Mouse (Mus musculus): ENCODE measurements around the gene Exd2.
"Not testable (repeated sequence)": the region's sequence is repeated elsewhere in the genome, so short reads cannot be mapped to it uniquely, and the experiment has no call there.

Gene Exd2

GRCm38 (mm10) chr12:80462942-80463651 is at the start of gene Exd2:
Gene Exd2, plus strand, starts transcription at chr12:80463095.
- DNase-seq: peak; percentile 83 to 87

- DNase-seq: no peak
Observed at GRCm38 (mm10) chr12:80415100-80415499, 47.8 kb upstream of the Exd2 start.

GRCm38 (mm10) chr12:80427683-80428082 is 35.2 kb upstream of the Exd2 start:
- DNase-seq: no peak

GRCm38 (mm10) chr12:80433266-80433665 is 29.6 kb upstream of the Exd2 start:
- no peak for DNase-seq

- no peak for DNase-seq
Observed at GRCm38 (mm10) chr12:80434601-80434960, 28.3 kb upstream of the Exd2 start.

- DNase-seq: peak; percentile 59 to 66
Observed at GRCm38 (mm10) chr12:80434961-80435691, 27.8 kb upstream of the Exd2 start.

GRCm38 (mm10) chr12:80435887-80436286 is 27.0 kb upstream of the Exd2 start:
- DNase-seq: no peak

GRCm38 (mm10) chr12:80436336-80436976 is 26.4 kb upstream of the Exd2 start, which contains the start of gene Dcaf5:
Gene Dcaf5, minus strand, starts transcription at chr12:80436601.
- peak; percentile 75 to 78 for DNase-seq

GRCm38 (mm10) chr12:80437051-80437675 is 25.7 kb upstream of the Exd2 start:
- no peak for DNase-seq

GRCm38 (mm10) chr12:80440957-80441356 is 21.9 kb upstream of the Exd2 start:
- peak in 1 of 2 experiments; percentile 46 for DNase-seq

- no peak for DNase-seq
Observed at GRCm38 (mm10) chr12:80444525-80445109, 18.3 kb upstream of the Exd2 start.

GRCm38 (mm10) chr12:80453506-80453905 is 9.4 kb upstream of the Exd2 start:
- DNase-seq: no peak

GRCm38 (mm10) chr12:80458033-80458432 is 4.9 kb upstream of the Exd2 start:
- no peak for DNase-seq

- DNase-seq: not testable (repeated sequence)
Observed at GRCm38 (mm10) chr12:80462292-80462896, 501 bp upstream of the Exd2 start.

- no peak for DNase-seq
Observed at GRCm38 (mm10) chr12:80463666-80464269, 873 bp downstream of the Exd2 start.

- DNase-seq: no peak
Observed at GRCm38 (mm10) chr12:80470206-80470605, 7.3 kb downstream of the Exd2 start.

GRCm38 (mm10) chr12:80471926-80472325 is 9.0 kb downstream of the Exd2 start:
- no peak for DNase-seq

GRCm38 (mm10) chr12:80473731-80474130 is 10.8 kb downstream of the Exd2 start:
- no peak for DNase-seq

- no peak for DNase-seq
Observed at GRCm38 (mm10) chr12:80479986-80480385, 17.1 kb downstream of the Exd2 start.

- no peak for DNase-seq
Observed at GRCm38 (mm10) chr12:80483397-80483796, 20.5 kb downstream of the Exd2 start.

GRCm38 (mm10) chr12:80493311-80493710 is 30.4 kb downstream of the Exd2 start:
- DNase-seq: no peak

GRCm38 (mm10) chr12:80495691-80496090 is 32.8 kb downstream of the Exd2 start:
- no peak for DNase-seq

Data from spleen, adult 18-20 months (tissue).